Mouse (Mus musculus): ENCODE data around the gene Frmd4a. TPM values are rescaled to one million over a fixed set of nuclear protein-coding genes. Genes with fewer than 3 reads are reported as not detected.

Gene Frmd4a
- polyA plus RNA-seq, 1 experiment from 2014 or later, result 64.3 TPM

DNA sequence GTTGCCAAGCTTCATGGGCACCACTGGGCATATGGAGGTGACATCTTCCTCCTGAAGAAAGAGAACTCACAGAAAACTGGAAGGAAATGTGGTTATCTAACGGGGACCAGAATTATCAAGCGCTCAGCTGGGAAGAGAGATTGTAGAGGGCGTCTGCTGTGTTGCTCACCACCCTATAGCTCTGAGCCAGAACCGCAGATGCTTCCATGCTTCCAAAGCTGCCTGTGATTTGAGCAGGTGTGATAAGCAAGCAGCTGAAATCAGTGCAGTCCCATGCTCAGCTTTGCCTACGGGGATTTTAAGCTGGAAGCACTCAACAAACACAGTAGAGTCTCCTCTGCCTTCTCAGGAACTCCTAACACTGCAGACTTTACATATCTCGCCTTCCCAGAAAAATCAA lies 351.0 kb downstream of the Frmd4a start:
- 89% methylated on average over 6 of the region's 6 CpGs for WGBS

DNA sequence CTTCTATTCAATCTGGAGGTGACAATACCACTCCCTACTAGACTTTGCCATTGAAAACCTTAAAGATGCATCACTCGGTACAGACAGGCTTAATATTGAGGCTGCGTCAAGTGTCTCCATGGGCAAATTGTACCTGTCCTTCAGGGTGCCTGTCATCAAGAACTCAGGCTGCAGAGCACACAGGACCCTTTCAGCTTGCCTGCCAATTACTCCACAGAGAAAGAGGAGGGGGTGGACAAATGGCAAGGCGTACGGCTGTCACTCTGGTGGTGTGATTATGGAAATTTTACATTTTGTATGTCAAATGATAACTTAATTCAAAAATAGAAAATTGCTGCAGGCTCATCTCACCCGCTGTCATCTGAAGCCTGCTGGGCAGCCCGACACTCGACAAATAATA lies 353.0 kb downstream of the Frmd4a start:
- WGBS, result 86% methylated on average over 7 of the region's 7 CpGs
- H3K4me1 ChIP-seq, result peaks cover 15% of the 10 kb centered on the region
- peaks cover 16% of the 10 kb centered on the region for H3K36me3 ChIP-seq
- H3K9me3 ChIP-seq (replicated peaks), result no peaks in the 10 kb centered on the region
- no peaks in the 10 kb centered on the region for H3K27me3 ChIP-seq (ENCODE audit: low read depth, poor library complexity, severe bottlenecking)
- H3K4me3 ChIP-seq, result no peak overlapping the region
- DNase-seq (ENCODE audit: low spot score), result no peak
- H3K27ac ChIP-seq, result no peak overlapping the region

More for the DNA sequence above, 351.0 kb downstream of the Frmd4a start:
- H3K27ac ChIP-seq, result no peak overlapping the region
- peaks cover 12% of the 10 kb centered on the region for H3K4me1 ChIP-seq
- H3K27me3 ChIP-seq (ENCODE audit: low read depth, poor library complexity, severe bottlenecking), result no peaks in the 10 kb centered on the region
- H3K4me3 ChIP-seq, result no peak overlapping the region
- DNase-seq (ENCODE audit: low spot score), result no peak
- no peaks in the 10 kb centered on the region for H3K9me3 ChIP-seq (replicated peaks)
- H3K36me3 ChIP-seq, result peaks cover 16% of the 10 kb centered on the region

DNA sequence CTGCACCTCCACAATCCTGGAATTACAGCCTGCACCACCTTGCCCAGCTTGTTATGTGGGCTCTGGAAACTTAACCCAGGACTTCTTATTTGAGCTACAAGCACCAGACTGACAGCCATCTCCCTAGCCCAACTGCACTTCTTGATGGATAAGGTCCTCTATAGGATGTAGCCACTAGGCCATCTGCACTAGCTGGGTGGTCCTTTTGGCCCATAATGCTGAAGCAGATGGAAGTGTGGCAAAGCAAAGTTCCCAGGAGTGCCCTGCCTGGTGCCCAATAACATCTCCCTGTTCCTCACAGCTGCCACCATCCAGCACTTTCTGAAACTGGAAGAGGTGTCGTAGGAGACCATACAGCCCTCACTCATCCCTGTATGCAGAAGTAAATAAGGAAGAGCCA lies 353.8 kb downstream of the Frmd4a start:
- no peak overlapping the region for H3K27ac ChIP-seq
- H3K36me3 ChIP-seq, result peaks cover 16% of the 10 kb centered on the region
- H3K27me3 ChIP-seq (ENCODE audit: low read depth, poor library complexity, severe bottlenecking), result no peaks in the 10 kb centered on the region
- peaks cover 16% of the 10 kb centered on the region for H3K4me1 ChIP-seq
- no peak overlapping the region for H3K4me3 ChIP-seq
- WGBS, result 94% methylated on average over 1 of the region's 1 CpGs
- no peaks in the 10 kb centered on the region for H3K9me3 ChIP-seq (replicated peaks)
- DNase-seq (ENCODE audit: low spot score), result no peak

DNA sequence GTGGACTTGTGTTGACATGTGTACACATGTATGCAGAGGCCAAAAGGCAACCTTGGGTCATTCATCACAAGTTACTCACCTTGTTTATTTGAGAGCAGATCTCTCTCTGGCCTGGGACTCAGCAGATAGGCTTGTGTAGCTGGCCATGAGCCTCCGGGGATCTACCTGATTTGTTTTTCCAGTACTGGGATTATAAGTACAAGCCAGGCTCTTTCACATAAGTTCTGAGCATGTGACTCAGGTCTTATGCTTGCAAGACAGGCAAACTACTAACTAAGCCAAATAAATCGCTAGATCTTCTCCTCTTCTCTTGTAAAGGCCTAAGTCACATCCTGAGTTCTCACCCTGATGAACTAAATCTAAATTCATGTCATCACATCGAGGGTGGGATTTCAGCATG lies 361.3 kb downstream of the Frmd4a start:
- H3K27me3 ChIP-seq (ENCODE audit: low read depth, poor library complexity, severe bottlenecking), result no peaks in the 10 kb centered on the region
- no peak overlapping the region for H3K4me3 ChIP-seq
- H3K27ac ChIP-seq, result no peak overlapping the region
- peaks cover 15% of the 10 kb centered on the region; the same call in 1 of the 2 replicates for H3K36me3 ChIP-seq
- WGBS, result 82% methylated on average over 3 of the region's 3 CpGs
- H3K9me3 ChIP-seq (replicated peaks), result no peaks in the 10 kb centered on the region
- H3K4me1 ChIP-seq, result peaks cover 17% of the 10 kb centered on the region
- no peak for DNase-seq (ENCODE audit: low spot score)

DNA sequence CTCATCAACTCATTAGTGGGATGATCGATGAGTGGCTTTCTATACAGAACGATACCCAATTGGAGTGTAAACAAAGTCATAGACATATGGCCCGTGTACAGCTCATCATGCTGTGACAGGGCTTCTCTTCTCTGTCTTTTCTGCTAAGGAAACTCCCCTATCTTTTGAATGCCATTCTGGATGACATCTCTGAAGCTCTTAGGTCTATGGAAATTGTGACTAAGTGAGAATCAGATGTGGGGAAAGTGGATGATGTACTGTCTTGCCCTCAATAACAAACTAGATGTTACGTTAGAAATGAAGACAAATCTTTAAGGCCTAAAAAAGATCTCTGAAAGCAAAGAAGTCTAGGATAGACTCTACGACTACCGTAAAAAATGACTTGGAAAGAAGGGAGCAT lies 362.9 kb downstream of the Frmd4a start:
- Histone ChIP-seq H3K36me3 (peaks cover 8% of the 10 kb centered on the region; the same call in 1 of the 2 replicates), H3K4me1 (peaks cover 15% of the 10 kb centered on the region), H3K27ac (no peak overlapping the region), H3K9me3 (replicated peaks) (no peaks in the 10 kb centered on the region), H3K4me3 (no peak overlapping the region), H3K27me3 (ENCODE audit: low read depth, poor library complexity, severe bottlenecking) (no peaks in the 10 kb centered on the region)
- WGBS, result 95% methylated on average over 6 of the region's 6 CpGs
- DNase-seq (ENCODE audit: low spot score), result no peak

DNA sequence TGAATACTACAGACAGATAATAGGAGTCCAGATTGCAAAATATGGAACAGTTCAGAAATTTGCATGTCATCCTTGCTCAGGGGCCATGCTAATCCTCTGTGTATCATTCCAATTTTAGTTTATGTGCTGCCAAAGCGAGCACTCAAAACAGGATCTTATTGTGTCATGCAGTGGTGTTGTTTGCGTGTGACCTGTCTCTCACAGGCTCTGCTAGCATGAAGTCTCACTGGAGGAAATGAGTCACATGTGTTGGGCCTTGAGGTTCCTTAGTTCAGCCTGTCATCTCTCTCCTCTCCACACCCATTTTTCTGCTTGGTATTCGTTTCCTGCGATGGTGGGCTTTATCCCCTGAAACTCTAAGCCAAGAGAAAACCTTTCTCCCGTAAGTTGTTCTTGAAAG lies 363.4 kb downstream of the Frmd4a start:
- H3K9me3 ChIP-seq (replicated peaks), result no peaks in the 10 kb centered on the region

DNA sequence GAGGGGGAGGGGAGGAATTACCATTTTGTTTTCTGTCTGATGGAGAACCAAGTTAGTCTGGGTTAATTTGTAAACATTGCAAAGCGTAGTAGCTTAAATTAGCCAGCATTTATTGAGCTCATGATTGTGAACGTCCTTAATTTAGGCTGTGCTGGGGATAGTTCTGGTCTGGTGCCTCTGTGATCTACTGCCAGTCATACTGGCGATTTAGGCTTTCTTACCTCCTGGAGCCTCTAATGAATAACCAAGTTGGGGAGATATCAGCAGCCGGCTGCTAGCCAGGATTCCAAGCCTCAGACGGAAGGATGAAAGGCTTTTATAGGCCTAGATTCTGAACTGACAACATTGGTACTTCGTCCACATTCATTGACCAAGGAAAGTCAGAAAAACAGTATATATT lies 369.0 kb downstream of the Frmd4a start:
- DNase-seq (ENCODE audit: low spot score), result no peak
- Histone ChIP-seq H3K4me3 (no peak overlapping the region), H3K36me3 (peaks cover 6% of the 10 kb centered on the region; the same call in 1 of the 2 replicates), H3K27me3 (ENCODE audit: low read depth, poor library complexity, severe bottlenecking) (no peaks in the 10 kb centered on the region), H3K9me3 (replicated peaks) (no peaks in the 10 kb centered on the region), H3K4me1 (peaks cover 16% of the 10 kb centered on the region; the same call in 1 of the 2 replicates), H3K27ac (no peak overlapping the region)
- WGBS, result 39% methylated on average over 6 of the region's 6 CpGs

More for the DNA sequence above, 363.4 kb downstream of the Frmd4a start:
- no peak overlapping the region for H3K4me3 ChIP-seq
- H3K4me1 ChIP-seq, result peaks cover 13% of the 10 kb centered on the region; the same call in 1 of the 2 replicates
- WGBS, result 91% methylated on average over 5 of the region's 5 CpGs
- DNase-seq (ENCODE audit: low spot score), result no peak
- H3K36me3 ChIP-seq, result peaks cover 8% of the 10 kb centered on the region; the same call in 1 of the 2 replicates
- H3K27me3 ChIP-seq (ENCODE audit: low read depth, poor library complexity, severe bottlenecking), result no peaks in the 10 kb centered on the region
- no peak overlapping the region for H3K27ac ChIP-seq

DNA sequence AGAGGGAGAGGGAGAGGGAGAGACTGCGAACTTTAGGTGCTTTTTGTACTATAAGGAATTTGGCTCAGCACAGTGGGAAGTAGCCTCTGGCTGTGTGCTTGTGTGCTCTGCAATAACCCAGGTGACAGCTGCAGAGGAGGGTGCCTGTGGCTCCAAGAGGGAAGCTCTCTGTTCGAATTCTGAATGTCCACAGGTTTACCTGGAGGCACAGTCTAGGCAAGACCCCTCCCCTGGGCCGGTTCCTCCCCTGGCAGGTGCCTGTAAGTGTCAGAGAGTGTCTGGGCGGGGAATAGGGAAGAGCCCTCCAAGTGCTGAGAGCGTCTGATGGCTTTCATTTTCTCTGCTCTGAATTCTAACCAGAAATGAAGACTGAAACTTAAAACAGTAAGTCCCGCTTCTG lies 371.8 kb downstream of the Frmd4a start:
- DNase-seq (ENCODE audit: low spot score), result no peak

DNA sequence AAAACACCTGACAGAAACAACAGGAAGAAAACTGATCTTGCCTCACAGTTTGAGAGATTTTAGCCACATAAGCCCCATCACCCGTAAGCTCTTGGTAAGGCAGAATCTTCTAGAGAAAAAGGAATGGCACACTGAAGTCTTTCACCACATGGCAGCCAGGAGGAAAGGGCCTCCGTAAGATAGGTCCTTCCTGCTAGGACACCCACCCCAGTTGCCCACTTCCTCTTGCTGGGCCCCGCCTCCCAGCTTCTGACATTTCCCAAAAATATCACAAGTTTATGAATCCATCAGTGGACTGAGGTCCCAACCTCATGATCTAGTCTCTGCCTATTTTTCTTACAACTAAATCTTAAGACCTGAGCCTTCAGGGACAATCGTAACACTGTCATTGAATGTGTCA lies 373.6 kb downstream of the Frmd4a start:
- H3K27me3 ChIP-seq (ENCODE audit: low read depth, poor library complexity, severe bottlenecking), result no peaks in the 10 kb centered on the region
- whole genome bisulfite sequencing, result 89% methylated on average over 4 of the region's 4 CpGs
- H3K36me3 ChIP-seq, result peaks cover 8% of the 10 kb centered on the region; the same call in 1 of the 2 replicates
- H3K4me3 ChIP-seq, result no peak overlapping the region
- no peaks in the 10 kb centered on the region for H3K9me3 ChIP-seq (replicated peaks)
- H3K27ac ChIP-seq, result no peak overlapping the region
- no peak for DNase-seq (ENCODE audit: low spot score)
- peaks cover 21% of the 10 kb centered on the region; the same call in 1 of the 2 replicates for H3K4me1 ChIP-seq

More for the DNA sequence above, 371.8 kb downstream of the Frmd4a start:
- no peaks in the 10 kb centered on the region for H3K9me3 ChIP-seq (replicated peaks)
- no peak overlapping the region for H3K4me3 ChIP-seq
- peaks cover 8% of the 10 kb centered on the region; the same call in 1 of the 2 replicates for H3K36me3 ChIP-seq
- H3K27ac ChIP-seq, result no peak overlapping the region
- H3K4me1 ChIP-seq, result peaks cover 21% of the 10 kb centered on the region; the same call in 1 of the 2 replicates
- 37% methylated on average over 6 of the region's 6 CpGs for WGBS
- no peaks in the 10 kb centered on the region for H3K27me3 ChIP-seq (ENCODE audit: low read depth, poor library complexity, severe bottlenecking)

DNA sequence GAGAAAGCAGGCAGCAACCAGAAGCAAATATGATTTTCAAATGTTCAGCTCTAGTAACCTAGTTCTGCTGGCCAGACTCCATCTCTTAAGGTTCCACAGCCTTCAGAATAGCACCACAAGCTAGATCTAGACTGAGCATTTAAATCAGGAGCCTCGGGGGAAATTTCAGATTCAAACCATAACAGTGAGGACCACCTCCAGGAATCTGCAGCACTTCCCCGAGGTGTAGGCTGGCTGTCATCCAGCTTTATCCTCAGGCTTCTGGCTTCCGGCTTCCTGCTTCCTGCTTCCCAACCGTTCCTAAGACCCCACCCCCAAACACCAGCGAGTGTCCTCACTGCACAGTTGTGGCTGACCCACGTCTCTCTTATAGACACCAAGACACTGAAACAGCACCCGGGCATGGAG lies 374.2 kb downstream of the Frmd4a start:
- Histone ChIP-seq H3K9me3 (replicated peaks) (no peaks in the 10 kb centered on the region), H3K4me1 (peaks cover 21% of the 10 kb centered on the region; the same call in 1 of the 2 replicates), H3K27me3 (ENCODE audit: low read depth, poor library complexity, severe bottlenecking) (no peaks in the 10 kb centered on the region), H3K27ac (peak overlapping the region; percentile 50; the same call in 1 of the 2 replicates), H3K36me3 (peaks cover 8% of the 10 kb centered on the region; the same call in 1 of the 2 replicates), H3K4me3 (no peak overlapping the region)
- 49% methylated on average over 7 of the region's 7 CpGs for WGBS
- no peak for DNase-seq (ENCODE audit: low spot score)

DNA sequence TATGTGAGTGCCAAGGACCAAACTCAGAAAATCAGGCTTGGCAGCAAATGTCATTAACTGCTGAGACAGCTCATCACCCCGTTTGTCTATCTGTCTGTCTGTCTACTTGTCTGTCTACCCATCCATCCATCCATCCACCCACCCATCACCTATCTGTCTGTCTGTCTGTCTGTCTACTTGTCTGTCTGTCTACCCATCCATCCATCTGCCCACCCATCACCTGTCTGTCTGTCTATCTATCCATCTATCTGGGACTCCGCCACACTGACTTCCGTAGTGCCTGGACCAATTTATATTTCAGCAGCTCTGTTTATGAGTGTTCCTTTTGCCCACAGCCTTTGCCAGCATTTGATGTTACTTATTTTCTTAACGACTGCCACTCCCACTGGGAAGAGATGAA lies 375.5 kb downstream of the Frmd4a start:
- Histone ChIP-seq H3K36me3 (peaks cover 19% of the 10 kb centered on the region), H3K27me3 (ENCODE audit: low read depth, poor library complexity, severe bottlenecking) (no peaks in the 10 kb centered on the region), H3K4me1 (peaks cover 21% of the 10 kb centered on the region; the same call in 1 of the 2 replicates), H3K9me3 (replicated peaks) (no peaks in the 10 kb centered on the region), H3K4me3 (no peak overlapping the region), H3K27ac (no peak overlapping the region)
- DNase-seq (ENCODE audit: low spot score), result no peak
- 88% methylated on average over 4 of the region's 4 CpGs for WGBS

DNA sequence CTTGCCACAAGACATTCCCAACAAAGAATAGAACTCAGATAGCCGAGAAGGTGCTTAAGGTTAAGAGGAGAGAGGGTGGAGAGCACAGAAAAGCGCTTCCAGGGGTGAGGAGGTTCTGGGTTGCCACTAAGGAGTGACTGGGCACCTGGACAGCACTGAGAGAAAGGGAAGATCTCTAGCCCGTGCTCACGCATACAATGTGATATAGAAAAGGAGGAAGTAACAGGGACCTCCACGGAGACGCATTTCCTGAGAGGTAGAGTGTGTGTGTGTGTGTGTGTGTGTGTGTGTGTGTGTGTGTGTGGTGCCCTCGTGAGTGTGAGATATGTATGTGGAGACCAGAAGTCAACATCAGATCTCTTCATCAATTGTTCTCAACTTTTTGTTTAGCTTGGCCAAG lies 377.1 kb downstream of the Frmd4a start:
- no peaks in the 10 kb centered on the region for H3K9me3 ChIP-seq (replicated peaks)
- H3K36me3 ChIP-seq, result peaks cover 19% of the 10 kb centered on the region
- no peaks in the 10 kb centered on the region for H3K27me3 ChIP-seq (ENCODE audit: low read depth, poor library complexity, severe bottlenecking)
- no peak for DNase-seq (ENCODE audit: low spot score)
- H3K27ac ChIP-seq, result no peak overlapping the region
- H3K4me1 ChIP-seq, result peaks cover 24% of the 10 kb centered on the region; the same call in 1 of the 2 replicates
- WGBS, result 95% methylated on average over 7 of the region's 7 CpGs
- no peak overlapping the region for H3K4me3 ChIP-seq

DNA sequence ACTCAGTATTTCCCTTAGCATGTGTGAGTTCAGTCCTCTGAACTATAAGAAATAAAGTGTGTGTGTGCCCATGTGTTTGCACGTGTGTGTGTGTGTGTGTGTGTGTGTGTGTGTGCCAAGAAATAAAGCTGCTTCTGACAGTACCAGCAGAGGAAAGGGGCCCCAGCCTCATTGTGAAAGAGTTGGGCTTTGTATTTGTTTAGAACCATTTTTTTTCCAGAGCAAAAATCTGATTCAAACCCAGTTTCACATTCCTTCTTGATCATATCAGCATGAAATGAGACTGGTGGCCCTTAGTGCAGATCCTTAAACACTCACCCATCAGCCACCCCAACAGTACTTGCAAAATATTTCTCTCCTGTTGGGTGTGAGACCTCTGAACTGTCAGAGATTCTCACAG lies 382.2 kb downstream of the Frmd4a start:
- Histone ChIP-seq H3K36me3 (peaks cover 12% of the 10 kb centered on the region), H3K27ac (peak overlapping the region; percentile 32), H3K4me1 (peaks cover 51% of the 10 kb centered on the region), H3K9me3 (replicated peaks) (no peaks in the 10 kb centered on the region), H3K4me3 (no peak overlapping the region), H3K27me3 (ENCODE audit: low read depth, poor library complexity, severe bottlenecking) (no peaks in the 10 kb centered on the region)
- no peak for DNase-seq (ENCODE audit: low spot score)
- 52% methylated on average over 1 of the region's 1 CpGs for WGBS

All from limb, embryonic 10.5 days (tissue).